Mouse (Mus musculus): Measurements from ENCODE around the gene Olfr1340.

Gene Olfr1340

DNA sequence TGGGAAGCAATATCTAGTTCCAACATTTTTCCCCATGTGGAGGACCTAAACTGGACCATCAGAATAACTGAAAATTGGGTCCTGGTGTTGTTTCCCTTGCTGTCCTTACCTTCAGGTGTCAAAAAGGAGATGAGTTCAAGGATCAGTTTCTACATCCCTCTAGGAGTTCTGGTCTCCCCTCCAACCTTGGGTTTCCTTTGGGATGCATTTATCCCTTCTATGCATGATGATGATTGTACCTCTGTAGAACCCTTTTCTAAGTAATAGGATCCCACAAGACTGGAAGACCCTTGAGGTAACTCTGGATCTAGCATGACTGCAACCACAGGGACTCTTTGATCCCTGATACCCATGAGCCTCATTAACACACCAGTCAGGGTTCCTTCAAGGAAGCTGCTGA lies at the start of gene Olfr1340:
Olfr1340 (plus strand) TSS at position 301 of the 400 bp plus-strand sequence.
- DNase-seq (ENCODE audit: low spot score): no peak

GRCm38 (mm10) chr4:118687086-118687485 lies 32.9 kb upstream of the Olfr1340 start:
- no peak for DNase-seq (ENCODE audit: low spot score)

DNA sequence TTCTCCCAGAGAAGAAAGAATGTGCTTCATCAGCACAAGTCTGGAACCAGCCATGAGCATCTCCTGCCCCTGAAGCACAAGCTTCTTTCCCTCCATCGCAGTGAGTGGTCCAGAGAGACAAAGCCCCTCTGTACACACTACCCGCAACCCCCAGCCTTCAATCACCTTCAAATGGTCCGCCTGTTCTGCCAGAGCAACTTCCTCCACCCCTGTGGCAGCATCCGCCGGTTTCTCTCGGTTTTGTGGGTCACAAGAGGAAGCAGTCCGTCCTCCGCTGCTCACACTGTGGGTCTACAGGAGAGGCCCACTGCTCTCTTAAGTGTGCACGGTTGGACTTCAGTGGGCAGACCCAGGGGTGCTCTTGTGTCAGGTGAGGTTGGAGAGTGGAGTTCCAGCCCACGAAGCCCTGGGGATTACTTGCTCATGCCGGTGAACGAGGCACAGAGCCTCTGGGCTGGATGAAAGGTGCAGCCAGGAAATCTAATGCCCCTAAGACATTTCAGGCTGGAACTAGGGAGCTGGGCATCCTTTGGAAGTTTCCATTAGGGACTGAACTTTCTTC lies 27.4 kb upstream of the Olfr1340 start, which contains the start of gene Olfr1342:
Olfr1342 (minus strand) TSS at position 345 of the 562 bp plus-strand sequence.
- DNase-seq (ENCODE audit: low spot score): no peak

DNA sequence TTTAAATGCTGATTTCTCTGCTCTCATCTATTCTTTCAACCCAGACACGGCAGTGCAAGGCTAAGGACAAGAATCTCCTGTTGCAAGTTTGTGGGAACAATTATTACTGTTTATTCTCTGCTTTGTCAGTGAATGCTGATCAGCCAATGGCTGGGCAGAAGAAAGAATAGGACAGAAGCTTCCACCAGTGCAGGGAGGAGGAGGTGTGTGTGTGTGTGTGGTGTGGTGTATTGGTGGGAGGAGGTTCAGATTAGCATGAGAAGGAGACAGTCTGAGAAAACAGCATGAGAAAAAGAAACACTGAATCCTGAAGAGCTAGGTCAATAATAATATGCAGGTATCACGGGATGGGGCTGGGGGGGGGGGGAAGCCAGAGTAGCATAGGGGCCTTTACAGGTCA lies 26.1 kb upstream of the Olfr1340 start:
- no peak for DNase-seq (ENCODE audit: low spot score)

GRCm38 (mm10) chr4:118703223-118703622 lies 16.7 kb upstream of the Olfr1340 start, which contains the start of gene Olfr1341:
Gene Olfr1341, plus strand, starts transcription at chr4:118703523.
- no peak for DNase-seq (ENCODE audit: low spot score)

GRCm38 (mm10) chr4:118708086-118708485 lies 11.9 kb upstream of the Olfr1340 start:
- no peak for DNase-seq (ENCODE audit: low spot score)

- DNase-seq (ENCODE audit: low spot score): no peak
Observed at GRCm38 (mm10) chr4:118711656-118712055, 8.3 kb upstream of the Olfr1340 start.

DNA sequence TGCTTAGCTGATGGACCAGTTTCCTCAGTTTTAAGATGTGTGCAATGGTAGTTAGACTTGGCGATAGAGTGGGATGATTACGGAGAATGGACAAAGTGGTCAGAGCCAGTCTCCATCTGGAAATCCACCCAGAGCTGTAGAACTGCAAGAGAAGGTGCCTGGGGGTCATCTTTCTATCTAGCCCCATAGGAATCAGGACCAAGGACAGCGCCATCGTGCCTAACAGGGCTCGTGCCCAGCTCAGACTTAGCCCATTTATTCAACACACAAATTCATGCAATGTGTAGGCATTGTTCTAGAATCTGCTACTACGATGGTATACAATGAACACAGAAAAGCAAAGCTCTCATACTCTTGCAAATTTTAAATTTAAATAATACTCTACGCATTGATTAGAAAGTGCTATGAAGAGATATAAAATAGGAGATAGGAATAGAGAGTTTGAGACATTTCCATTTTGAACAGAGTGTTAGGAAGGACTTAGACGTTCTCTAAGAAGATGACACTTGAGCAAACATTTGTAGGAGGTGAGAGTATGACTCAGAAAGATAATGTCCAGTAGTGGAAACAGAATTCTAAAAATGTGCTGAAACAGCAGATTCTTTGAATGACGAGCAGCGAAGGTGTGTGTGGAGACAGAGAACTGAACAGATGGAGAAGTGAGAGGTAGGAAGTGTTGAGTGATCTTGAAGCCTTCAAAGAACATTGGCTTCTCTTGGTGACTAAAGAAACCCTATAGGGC lies 2.0 kb downstream of the Olfr1340 start:
- no peak for DNase-seq (ENCODE audit: low spot score)

DNA sequence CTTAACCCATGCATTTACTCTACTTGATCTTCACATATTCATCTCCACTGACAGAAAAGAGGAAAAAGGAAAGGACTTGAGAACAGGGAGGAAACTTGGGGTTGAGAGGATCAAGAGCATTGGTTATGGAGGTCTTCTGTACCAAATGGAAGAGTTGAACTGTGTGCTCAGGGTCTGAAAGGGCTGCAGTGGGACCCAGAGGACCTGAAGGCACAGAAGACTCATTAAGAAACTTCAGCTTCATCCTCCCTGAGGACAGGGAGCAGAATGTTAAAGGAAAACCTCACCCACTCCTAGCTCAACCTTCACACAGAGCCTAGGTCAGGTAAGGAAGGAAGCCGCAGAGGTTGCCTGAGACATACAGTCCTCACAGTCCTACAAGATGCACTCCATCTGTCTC lies 11.9 kb downstream of the Olfr1340 start, which contains the start of gene Olfr1339:
Olfr1339 (plus strand) TSS at position 301 of the 400 bp plus-strand sequence.
- DNase-seq (ENCODE audit: low spot score): no peak

GRCm38 (mm10) chr4:118739574-118739973 lies 19.6 kb downstream of the Olfr1340 start:
- no peak for DNase-seq (ENCODE audit: low spot score)

DNA sequence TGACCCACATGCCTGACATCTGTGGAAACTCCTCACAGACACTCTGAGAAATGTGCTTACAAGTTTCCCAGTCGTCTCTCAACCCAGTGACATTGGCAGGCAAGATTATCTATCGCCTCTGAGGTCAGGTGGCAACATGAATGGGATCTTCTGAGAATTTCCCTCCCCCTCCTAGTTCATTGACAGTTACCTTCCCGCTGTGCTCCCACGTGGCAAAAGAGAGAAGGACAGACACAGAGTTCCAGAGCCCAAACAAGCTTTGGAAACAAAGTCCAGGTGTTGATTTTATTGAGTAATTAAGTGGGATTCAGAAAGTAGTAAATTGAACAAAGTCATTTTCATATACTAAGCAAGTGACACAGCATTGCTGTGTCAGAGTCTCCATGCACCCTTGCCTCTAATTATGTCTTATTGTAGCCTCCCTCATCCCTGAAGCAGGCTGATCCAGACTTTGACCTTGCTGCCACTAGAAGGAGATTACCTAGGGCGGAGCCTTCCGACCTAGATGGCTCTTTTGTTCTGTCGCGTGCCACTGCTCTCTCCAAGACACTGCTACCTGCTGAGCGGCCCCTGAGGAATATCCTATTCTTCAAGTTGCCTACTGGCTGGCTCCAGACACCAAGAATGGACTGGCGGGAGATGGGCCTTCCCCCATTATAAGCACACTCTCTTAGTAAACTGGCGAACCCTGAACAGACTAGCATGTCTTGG lies 21.2 kb downstream of the Olfr1340 start:
- no peak for DNase-seq (ENCODE audit: low spot score)

DNA sequence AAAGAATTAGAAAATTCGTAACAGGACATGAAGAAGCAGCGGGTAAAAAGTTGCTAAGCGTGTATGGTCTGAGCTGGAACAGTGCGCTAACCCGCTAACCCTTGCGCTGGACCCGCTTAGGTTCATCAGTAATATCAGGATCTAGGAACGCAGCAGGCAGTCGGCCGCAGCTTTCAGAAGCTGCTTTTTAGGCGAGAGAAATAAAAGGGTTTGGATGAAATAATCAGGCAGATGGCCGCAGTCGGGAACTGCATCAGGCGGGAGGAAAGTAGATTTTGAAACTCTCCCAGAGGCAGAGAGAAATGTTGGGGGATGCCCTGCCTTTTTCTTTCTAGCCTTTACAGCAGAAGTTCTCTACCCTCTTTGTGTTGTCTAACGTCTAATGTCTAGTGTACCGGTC lies 21.9 kb downstream of the Olfr1340 start:
- no peak for DNase-seq (ENCODE audit: low spot score)

DNA sequence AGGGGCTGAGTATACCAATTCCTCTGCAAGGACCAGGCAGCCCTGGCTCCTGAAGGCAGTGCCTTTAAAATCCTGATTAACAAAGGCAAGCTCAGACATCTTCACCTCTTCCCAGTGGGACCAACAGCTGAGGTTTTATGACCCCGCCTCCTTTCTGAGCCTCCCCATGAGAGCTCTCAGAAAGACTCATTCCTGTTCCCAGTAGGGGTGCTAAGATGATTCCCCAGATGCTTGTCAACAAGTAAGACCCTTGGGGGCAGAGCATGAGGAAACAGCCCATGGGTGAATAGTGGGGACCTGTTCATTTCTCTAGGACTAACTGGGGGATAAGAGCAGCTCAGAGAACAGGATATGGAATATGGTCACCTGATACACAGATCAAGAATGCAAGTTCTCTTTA lies 38.7 kb downstream of the Olfr1340 start, which contains the start of gene Olfr1338:
Olfr1338 (minus strand) TSS at position 101 of the 400 bp plus-strand sequence.
- DNase-seq (ENCODE audit: low spot score): no peak

Data from layer of hippocampus, adult 11-12 months (tissue).